Mouse (Mus musculus) lung, adult 2 months (tissue): ENCODE results near the gene Sec63.

ENCODE experiments used
- CTCF ChIP-seq: fragments of 200-500 bp; IDR thresholded peaks from 2 replicates; pipeline ENCODE4 v1.5.1; 2011; ENCODE audit warnings: mild to moderate bottlenecking, low read length, control low read depth; ENCODE audit not compliant: insufficient read depth
- POLR2A ChIP-seq: fragments of 200-500 bp; IDR thresholded peaks from 2 replicates; pipeline ENCODE4 v1.6.1; 2011; ENCODE audit warnings: low read depth, mild to moderate bottlenecking, control low read depth, low read length, borderline replicate concordance; ENCODE audit errors: extremely low read depth

DNA sequence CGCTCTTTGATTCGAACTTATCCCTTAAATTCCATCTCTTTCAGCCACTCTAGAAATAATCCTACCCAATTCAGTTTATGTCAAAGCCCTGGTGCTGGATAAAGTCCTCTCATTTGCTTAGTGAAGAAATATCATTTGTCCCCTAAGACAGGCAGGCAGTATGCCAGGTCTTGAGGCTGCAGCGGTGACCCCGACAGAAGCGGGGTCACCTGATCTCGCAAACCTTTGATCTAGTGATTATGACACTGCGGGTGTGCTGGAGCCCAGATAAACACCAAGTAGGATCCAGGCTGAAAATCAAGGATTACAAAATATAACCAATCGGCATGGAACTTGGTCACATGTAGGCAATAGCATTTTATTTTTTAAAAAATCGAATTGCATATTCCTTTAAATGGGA, 46.6 kb upstream of the Sec63 start:
- TF ChIP-seq POLR2A (no peak), CTCF (no peak)
